Mouse (Mus musculus) kidney, embryonic 14.5 days (tissue): ENCODE data around the gene Rasl10b. TPM values are rescaled to one million over a fixed set of nuclear protein-coding genes. Genes with fewer than 3 reads are reported as not detected.
A peak's percentile ranks its signal among the peaks of the same experiment; 100 is the strongest.

ENCODE experiments used
- ATAC-seq: fragments of 200-750 bp; cut with Nextera tagmentation; 2 replicates; pipeline ENCODE4 v1.8.0; 2017; ENCODE audit warnings: moderate number of reproducible peaks, mild to moderate bottlenecking, moderate TSS enrichment, moderate library complexity; ENCODE audit not compliant: low FRiP score, low TSS enrichment
- H3K27ac ChIP-seq: fragments of 300-500 bp; sonication (generic); 2 replicates; pipeline ENCODE4 v1.5.1; 2014; ENCODE audit warnings: low read depth, mild to moderate bottlenecking, low read length, moderate library complexity, mixed read lengths
- H3K27me3 ChIP-seq: fragments of 300-500 bp; sonication (generic); 2 replicates; pipeline ENCODE4 v1.6.1; 2014; ENCODE audit warnings: mild to moderate bottlenecking, low read length; ENCODE audit not compliant: control insufficient read depth, insufficient read depth
- H3K36me3 ChIP-seq: fragments of 300-500 bp; sonication (generic); 2 replicates; pipeline ENCODE4 v1.6.1; 2014; ENCODE audit warnings: low read length, mixed read lengths; ENCODE audit not compliant: control insufficient read depth, insufficient read depth
- H3K4me1 ChIP-seq: fragments of 300-500 bp; sonication (generic); 2 replicates; pipeline ENCODE4 v1.6.1; 2014; ENCODE audit warnings: low read length, mixed read lengths; ENCODE audit not compliant: control insufficient read depth, insufficient read depth
- H3K4me2 ChIP-seq: fragments of 300-500 bp; sonication (generic); replicated peaks from 2 replicates; pipeline ENCODE4 v1.6.1; 2014; ENCODE audit warnings: low read depth, mild to moderate bottlenecking, low read length
- H3K4me3 ChIP-seq: fragments of 300-500 bp; sonication (generic); 2 replicates; pipeline ENCODE4 v1.5.1; 2014; ENCODE audit warnings: mild to moderate bottlenecking, low read length
- H3K9ac ChIP-seq: fragments of 300-500 bp; sonication (generic); 2 replicates; pipeline ENCODE4 v1.6.1; 2014; ENCODE audit warnings: low read depth, mild to moderate bottlenecking, low read length, moderate library complexity
- H3K9me3 ChIP-seq: fragments of 300-500 bp; sonication (generic); 2 replicates; pipeline ENCODE4 v1.6.1; 2016; ENCODE audit warnings: low read length; ENCODE audit not compliant: control insufficient read depth
- WGBS: fragments of 180-500 bp; shearing (Covaris S2); extraction: QIAGEN DNeasy Blood & Tissue Kit; methylation state at CpG from one replicate; pipeline ENCODE4 v1.1.7; 2014; 5-methylcytosine and 5-hydroxymethylcytosine counted together
- polyA plus RNA-seq: library from polyadenylated mRNA; unstranded; fragments of >200 nt; fragmentation: Nextera tagmentation; extraction: Ambion mirVana; gene quantifications from 2 replicates; pipeline ENCODE4 v1.2.1, GENCODE M21; 2014

Gene Rasl10b
- polyA plus RNA-seq, result 0.61 and 0.70 TPM in 2 replicates

GRCm38 (mm10) chr11:83409087-83409754 is at the start of gene Rasl10b:
Rasl10b (plus strand) TSS chr11:83409137.
- Histone ChIP-seq H3K36me3 (peaks cover 4% of the 10 kb centered on the region; the same call in 1 of the 2 replicates), H3K27me3 (no peaks in the 10 kb centered on the region; the same call in 1 of the 2 replicates), H3K9me3 (no peaks in the 10 kb centered on the region), H3K27ac (no peak within 1 kb of the TSS), H3K4me3 (peak within 1 kb of the TSS; percentile 71), H3K9ac (peak within 1 kb of the TSS; percentile 70), H3K4me1 (0 out of 2 replicates have a peak, but pooled peaks cover 3% of the 10 kb centered on the region), H3K4me2 (peak within 1 kb of the TSS; percentile 99)
- ATAC-seq, result peak; percentile 70
- 2% methylated on average over 27 of the region's 44 CpGs for WGBS

GRCm38 (mm10) chr11:83364656-83365055 is 44.3 kb upstream of the Rasl10b start:
- no peaks in the 10 kb centered on the region for H3K9me3 ChIP-seq
- no peak overlapping the region for H3K4me2 ChIP-seq
- no peaks in the 10 kb centered on the region for H3K4me1 ChIP-seq
- H3K27ac ChIP-seq, result no peak overlapping the region
- H3K27me3 ChIP-seq, result no peaks in the 10 kb centered on the region
- no peak for ATAC-seq
- peaks cover 43% of the 10 kb centered on the region for H3K36me3 ChIP-seq
- H3K4me3 ChIP-seq, result no peak overlapping the region
- WGBS, result 56% methylated on average over 6 of the region's 6 CpGs
- no peak overlapping the region for H3K9ac ChIP-seq

- no peak for ATAC-seq
- no peaks in the 10 kb centered on the region for H3K4me1 ChIP-seq
- no peaks in the 10 kb centered on the region for H3K9me3 ChIP-seq
- H3K36me3 ChIP-seq, result peaks cover 66% of the 10 kb centered on the region
- H3K4me2 ChIP-seq, result no peak overlapping the region
- H3K27me3 ChIP-seq, result no peaks in the 10 kb centered on the region
- H3K9ac ChIP-seq, result no peak overlapping the region
- H3K4me3 ChIP-seq, result no peak overlapping the region
- 88% methylated on average over 4 of the region's 4 CpGs for WGBS
- H3K27ac ChIP-seq, result no peak overlapping the region
Observed at GRCm38 (mm10) chr11:83371267-83371666, 37.7 kb upstream of the Rasl10b start.

DNA sequence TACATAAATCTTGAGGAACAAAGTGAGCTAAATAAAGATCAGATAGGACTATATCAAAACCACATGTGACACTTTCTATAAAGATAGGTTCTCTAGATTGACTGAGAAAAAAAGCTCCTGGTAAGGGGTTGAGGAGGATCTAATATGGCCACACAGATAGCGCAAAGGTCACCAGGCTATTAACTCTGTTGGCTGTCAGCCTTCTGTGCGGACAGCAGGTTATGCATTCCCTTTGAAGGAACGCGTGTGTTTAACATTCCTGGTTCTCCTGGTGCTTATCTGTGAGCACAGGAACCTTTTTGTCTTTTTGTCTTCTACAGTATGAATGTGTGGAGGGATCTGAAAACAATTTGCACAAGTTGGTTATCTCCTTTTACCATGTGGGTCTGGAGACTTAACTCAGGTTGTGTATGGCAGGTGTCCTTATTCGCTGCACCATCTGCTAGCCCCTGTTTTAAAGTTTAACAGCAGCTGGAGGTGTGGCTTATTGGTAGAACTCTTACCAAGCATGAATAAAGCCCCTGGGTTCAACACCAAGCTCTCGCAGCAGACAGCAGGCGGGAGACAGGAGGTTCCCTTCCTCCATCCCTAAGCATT is 29.1 kb upstream of the Rasl10b start:
- Histone ChIP-seq H3K4me3 (no peak overlapping the region), H3K4me2 (no peak overlapping the region), H3K27me3 (no peaks in the 10 kb centered on the region), H3K36me3 (peaks cover 20% of the 10 kb centered on the region), H3K27ac (no peak overlapping the region), H3K9ac (no peak overlapping the region), H3K4me1 (no peaks in the 10 kb centered on the region), H3K9me3 (no peaks in the 10 kb centered on the region)
- 93% methylated on average over 7 of the region's 7 CpGs for WGBS
- no peak for ATAC-seq

DNA sequence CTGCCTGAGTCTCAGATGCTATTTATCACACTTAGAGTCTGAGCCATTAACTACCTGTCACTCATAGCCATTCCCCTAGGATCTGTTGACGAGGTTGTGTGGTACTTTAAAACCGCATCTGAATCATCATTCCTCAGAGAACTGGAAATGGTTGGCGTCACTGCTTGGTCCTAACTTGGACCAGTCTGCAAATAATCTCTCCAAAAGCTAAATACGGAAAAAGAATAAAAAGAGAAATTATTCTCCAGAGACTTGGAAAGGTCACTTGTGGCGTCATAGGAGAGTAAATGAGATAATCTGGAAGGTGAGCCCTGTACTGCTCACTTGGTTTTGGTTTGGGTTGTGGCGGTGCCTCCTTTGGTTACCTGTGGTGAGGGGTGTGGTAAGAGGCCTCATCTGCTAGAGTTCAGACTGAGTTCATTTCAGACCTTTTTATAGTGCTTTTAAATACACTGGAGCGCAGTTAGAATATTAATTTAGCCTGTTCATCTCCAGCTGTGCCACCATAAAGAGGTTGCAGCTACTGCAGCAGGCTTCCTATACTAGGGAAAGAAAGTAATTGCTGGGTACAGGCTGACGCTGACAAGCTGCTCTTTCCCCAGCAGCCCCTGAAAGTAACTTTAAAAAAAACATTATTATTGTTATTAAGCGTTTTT is 25.9 kb upstream of the Rasl10b start:
- H3K9ac ChIP-seq, result no peak overlapping the region
- H3K27me3 ChIP-seq, result no peaks in the 10 kb centered on the region
- H3K9me3 ChIP-seq, result no peaks in the 10 kb centered on the region
- H3K27ac ChIP-seq, result no peak overlapping the region
- no peaks in the 10 kb centered on the region for H3K4me1 ChIP-seq
- no peak for ATAC-seq
- no peak overlapping the region for H3K4me3 ChIP-seq
- no peak overlapping the region for H3K4me2 ChIP-seq
- 73% methylated on average over 9 of the region's 9 CpGs for WGBS
- H3K36me3 ChIP-seq, result peaks cover 9% of the 10 kb centered on the region; the same call in 1 of the 2 replicates

- no peak for ATAC-seq
- Histone ChIP-seq H3K9me3 (no peaks in the 10 kb centered on the region), H3K4me3 (no peak overlapping the region), H3K27me3 (no peaks in the 10 kb centered on the region), H3K36me3 (peaks cover 11% of the 10 kb centered on the region; the same call in 1 of the 2 replicates), H3K4me2 (no peak overlapping the region), H3K9ac (no peak overlapping the region), H3K27ac (no peak overlapping the region), H3K4me1 (no peaks in the 10 kb centered on the region)
- whole genome bisulfite sequencing, result 97% methylated on average over 1 of the region's 1 CpGs
Observed at GRCm38 (mm10) chr11:83383532-83383887, 25.4 kb upstream of the Rasl10b start.

DNA sequence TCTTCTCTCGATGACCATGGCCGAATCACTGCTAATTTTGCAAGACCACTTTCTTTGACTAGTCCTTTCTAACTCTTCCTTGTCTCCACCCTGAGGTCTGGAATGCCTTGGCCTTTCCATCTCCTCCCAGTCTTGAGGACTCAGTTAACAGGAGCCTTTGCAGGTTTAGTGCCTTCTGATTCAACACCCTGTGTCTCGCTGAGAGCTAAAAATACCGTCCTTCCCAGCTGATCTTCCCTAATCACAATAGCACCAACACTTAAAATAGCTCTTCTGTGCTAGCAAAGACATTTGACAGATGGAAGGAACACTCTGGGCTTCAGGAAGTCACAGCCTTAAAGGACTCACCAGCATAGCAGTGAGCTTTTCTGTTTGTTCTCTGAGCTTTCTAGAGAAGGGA is 15.9 kb upstream of the Rasl10b start:
- H3K9ac ChIP-seq, result no peak overlapping the region
- 95% methylated on average over 4 of the region's 4 CpGs for WGBS
- H3K36me3 ChIP-seq, result peaks cover 69% of the 10 kb centered on the region
- H3K27ac ChIP-seq, result no peak overlapping the region
- ATAC-seq, result no peak
- no peaks in the 10 kb centered on the region for H3K4me1 ChIP-seq
- no peaks in the 10 kb centered on the region for H3K9me3 ChIP-seq
- H3K4me2 ChIP-seq, result no peak overlapping the region
- no peaks in the 10 kb centered on the region for H3K27me3 ChIP-seq
- no peak overlapping the region for H3K4me3 ChIP-seq

GRCm38 (mm10) chr11:83394802-83395439 is 14.0 kb upstream of the Rasl10b start:
- Histone ChIP-seq H3K9ac (no peak overlapping the region), H3K4me3 (no peak overlapping the region), H3K4me2 (no peak overlapping the region), H3K27ac (no peak overlapping the region), H3K27me3 (no peaks in the 10 kb centered on the region), H3K9me3 (no peaks in the 10 kb centered on the region), H3K4me1 (no peaks in the 10 kb centered on the region), H3K36me3 (peaks cover 77% of the 10 kb centered on the region)
- ATAC-seq, result no peak
- WGBS, result 71% methylated on average over 6 of the region's 6 CpGs
